Mouse (Mus musculus): Measurements from ENCODE around the gene Gm29666.

The Gm29666 gene

DNA sequence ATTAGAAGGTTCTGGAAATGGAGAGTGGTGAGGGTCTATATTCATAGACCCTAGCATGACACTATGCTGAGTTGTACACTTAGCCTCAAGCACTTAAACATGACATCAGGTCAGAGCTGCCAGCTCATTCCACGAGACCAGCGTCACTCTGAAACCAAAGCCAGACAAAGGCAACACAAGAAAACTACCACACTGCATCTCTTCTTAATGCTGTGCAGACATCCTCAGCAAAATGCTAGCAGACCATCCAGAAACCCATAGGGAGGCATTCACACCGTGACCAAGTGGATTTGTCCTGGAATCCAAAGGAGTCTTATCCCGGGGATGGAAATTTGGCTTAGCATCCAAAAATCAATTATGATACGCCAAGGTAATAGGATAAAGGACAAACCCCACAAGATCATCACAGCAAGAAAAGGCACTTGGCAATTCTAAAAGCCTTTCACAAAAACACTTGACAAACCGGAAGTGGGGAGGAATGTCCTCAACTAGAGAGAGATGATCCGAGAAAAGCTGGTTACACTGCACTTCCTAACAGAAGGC lies 15.9 kb downstream of the Gm29666 start:
- DNase-seq (ENCODE audit: low spot score): peak; percentile 65

DNA sequence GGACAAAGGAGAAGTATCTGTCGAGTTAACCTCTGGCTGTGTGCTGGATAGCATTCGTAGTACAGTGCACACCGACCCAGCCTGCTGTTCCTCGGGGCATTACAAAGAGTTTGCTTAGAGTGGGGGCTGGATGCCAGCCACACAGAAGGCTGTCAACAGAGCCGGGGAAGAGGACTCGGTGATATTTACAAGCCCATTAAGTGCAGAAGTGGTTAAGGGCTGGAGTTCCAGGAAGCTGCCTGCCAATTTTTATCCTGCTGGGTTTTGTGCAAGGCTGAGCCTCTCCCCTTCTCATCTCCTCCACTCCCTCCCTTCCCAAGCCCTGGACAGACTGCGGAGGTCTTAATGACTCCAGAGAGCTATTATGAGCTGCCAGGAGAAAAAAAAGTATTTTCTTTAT lies 21.8 kb downstream of the Gm29666 start:
- peak; percentile 47 for DNase-seq (ENCODE audit: low spot score)

DNA sequence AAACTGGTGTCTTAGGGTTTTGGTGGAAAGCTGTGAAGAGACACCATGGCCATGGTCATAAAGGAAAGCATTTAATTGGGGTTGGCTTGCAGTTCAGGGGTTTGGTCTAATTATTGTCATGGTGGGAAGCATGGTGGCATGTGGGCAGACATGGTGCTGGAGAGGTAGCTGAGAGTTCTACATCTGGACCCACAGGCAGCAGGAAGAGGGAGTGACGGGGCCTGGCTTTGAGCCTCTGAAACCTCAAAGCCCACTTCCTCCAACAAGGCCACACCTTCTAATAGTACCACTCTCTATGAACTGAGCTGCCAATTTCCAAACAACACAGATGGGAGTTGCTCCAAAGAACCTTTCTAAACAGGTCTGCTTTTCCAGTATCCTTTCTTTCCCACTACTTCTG lies 23.2 kb downstream of the Gm29666 start:
- no peak for DNase-seq (ENCODE audit: low spot score)

DNA sequence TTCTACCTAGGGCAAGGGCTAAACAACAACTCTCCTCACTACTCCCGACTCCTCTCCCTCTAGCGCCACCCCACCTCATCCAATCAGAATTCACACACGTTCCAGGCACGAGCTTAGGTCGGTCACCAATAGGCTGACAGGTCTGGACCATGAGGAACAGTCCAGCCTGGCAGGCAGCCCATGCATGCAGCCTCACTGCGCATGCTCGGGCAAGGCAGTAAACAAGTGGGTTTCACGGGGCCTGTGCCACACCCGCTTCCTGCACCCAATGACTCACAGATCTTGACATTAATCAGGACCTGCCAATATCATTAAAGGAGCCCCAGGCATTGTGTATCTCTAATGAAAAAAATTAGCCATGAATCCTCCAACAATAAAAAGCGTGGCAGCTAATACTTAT lies 23.6 kb downstream of the Gm29666 start:
- peak; percentile 22 for DNase-seq (ENCODE audit: low spot score)

DNA sequence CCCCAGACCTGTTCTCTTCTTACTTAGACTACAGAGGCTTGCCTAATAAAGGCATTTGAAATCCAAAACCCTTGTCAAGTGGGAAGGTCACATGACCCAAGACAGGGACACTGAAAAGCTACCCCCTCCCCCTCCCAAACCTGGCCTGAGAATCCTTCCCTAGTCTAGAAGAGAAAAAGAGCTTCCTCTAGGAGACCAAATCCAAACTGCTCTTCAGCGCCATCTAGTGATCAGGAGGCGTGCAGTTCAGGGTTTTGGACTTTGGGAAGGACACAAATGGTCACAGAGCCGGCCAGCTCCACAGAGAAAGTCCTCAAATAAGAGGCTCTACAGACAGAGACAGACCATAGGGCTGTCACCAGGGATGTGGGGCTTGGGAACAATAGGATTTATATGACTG lies 28.2 kb downstream of the Gm29666 start:
- DNase-seq (ENCODE audit: low spot score): peak; percentile 86

DNA sequence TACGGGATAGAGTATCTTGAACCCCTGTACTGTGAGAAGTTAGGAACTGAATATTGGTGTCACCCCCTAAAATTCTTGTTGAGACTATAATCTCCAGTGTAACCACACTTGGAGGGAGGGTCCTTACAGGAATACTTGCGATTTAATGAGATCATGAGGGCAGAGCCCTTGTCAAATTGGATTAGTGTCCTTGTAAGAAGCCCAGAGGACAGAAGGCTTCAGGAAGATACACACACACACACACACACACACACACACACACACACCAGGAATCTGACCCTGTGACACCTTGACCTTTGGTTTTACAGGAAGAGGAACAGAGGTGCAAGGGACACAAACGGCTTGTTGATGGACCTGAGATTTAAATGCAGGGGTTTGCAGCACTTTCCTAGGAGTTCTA lies 28.6 kb downstream of the Gm29666 start:
- no peak for DNase-seq (ENCODE audit: low spot score)

DNA sequence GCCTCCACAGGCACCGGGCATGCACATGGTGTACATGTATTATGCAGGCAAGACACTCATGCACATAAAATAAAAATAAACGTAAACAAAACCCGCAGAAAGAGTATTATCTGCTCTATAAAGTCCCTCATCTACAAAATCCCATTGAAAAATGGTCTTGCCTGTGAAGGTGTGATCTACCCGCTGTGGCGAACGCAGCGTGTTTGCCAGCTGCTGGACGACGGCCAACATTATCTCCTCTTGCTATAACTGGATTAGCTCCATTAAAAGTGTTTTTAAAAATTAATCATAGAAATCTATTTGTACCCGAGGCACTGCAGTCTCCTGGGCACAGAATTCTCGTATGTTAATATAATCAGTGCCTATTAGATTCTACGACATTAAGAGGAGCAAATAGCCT lies 31.8 kb downstream of the Gm29666 start:
- DNase-seq (ENCODE audit: low spot score): peak; percentile 58

DNA sequence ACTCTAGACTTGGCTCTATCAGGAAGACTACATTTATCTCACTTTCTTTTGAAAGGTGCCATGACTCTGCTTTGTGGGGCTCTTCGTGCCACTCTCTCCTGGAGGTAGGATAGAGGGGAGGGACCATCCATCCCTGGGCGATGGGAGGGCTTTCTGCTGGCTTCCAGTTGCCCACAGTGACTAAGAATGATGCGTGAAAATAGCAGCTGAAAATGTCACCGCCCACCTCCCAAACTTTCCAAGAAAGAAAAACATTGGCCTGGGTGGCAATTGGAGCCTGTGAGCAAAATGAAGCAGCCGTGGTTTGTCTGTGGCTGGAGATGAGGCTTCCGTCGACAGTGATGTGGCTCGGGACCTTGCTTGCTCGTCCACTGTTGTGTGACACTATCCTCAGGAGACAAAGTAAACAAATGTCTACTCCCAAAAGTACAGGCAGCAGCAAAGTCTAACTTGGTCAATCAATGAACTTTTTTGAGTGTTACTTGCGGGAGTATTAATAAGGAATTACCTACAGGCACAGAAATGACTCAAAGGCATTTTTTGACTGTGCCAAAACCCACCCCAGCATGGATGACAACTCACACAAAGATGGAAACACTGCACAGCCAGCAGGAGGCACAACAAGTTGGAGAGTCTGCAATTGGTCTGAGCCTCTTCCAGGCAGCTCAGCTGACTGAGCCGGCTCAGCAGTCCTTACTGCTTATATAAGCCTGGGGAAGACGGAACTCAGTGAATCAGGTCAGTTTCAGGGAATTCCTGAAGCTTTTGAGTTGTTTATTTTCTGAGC lies 42.6 kb downstream of the Gm29666 start:
- DNase-seq (ENCODE audit: low spot score): no peak

DNA sequence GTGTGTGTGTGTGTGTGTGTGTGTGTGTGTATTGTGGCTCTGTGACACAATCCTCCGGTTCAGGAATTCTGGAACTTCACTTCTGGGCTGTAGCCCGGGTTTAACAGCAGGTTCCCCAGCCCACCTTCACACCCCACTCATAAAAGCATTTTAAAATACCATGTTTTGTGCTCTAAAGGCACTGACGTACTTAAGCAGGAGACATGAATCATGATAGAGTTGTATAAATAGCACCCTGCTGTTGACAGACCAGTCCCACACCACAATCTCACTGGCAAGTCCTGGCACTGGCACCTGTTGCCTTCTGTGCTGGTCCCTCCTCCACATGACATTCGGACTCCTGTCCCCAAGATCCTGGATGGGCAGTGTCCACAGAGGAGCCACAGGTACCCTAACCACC lies 46.0 kb downstream of the Gm29666 start:
- DNase-seq (ENCODE audit: low spot score): no peak

DNA sequence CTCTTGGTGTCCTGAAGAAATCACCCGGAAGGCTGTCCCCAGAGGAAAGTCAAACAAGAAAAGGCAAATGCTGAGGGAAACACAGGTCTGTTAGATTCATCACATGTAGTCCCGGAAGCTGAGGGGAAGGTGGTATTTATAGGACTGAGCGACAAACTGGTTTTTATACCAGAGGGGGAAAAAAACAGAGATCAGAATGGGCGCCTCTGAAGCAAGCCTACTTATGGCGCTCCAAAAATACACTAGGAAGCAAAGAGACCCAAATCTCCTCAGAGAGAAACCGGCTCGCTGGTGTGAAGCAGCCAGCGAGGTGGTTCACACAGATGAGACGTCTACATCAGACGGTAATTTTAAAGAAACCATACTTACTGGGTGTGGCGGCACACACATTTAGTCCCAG lies 46.8 kb downstream of the Gm29666 start:
- no peak for DNase-seq (ENCODE audit: low spot score)

DNA sequence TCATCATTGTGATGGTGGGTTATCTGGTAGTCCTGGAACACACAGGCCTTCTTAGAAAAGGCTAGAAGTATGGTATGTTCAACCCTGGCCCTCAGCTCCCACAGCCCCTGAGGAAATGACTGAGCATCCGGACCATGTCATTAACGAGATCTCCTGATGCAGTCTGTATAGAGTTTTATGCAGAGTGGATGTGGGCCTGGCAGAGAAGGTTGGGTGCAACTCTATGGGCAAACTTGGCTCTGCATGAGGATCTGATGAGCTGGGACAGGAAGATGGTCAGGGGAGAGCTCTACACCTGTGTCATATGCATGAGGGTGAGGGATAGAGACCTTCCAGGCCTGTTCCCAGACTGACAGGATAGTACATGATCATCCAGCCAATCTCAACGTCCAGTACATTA lies 48.0 kb downstream of the Gm29666 start:
- DNase-seq (ENCODE audit: low spot score): no peak

DNA sequence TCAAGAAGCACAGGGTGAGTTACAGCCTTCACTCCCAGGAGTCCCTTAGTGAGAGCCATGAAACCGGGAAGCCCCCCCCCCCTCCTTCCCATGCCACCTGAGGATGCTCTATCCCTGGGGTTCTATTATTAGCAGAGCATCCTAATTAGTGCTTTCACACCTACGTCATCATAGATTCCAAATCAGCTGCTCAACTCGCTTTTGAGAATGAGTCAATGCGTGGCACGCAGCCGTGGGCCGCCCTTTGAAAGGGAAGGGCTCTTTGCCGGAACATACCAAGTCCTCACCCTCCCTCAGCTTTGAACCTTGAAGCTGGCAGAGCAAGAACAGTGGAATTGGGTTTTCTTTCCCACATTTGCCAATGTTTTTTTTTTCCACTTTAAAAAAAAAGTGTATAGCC lies 57.9 kb downstream of the Gm29666 start:
- DNase-seq (ENCODE audit: low spot score): no peak
